Mouse (Mus musculus) CH12.LX (cell line): ENCODE measurements around the gene Syne1. TPM values are rescaled to one million over a fixed set of nuclear protein-coding genes. Genes with fewer than 3 reads are reported as not detected.

Source experiments
- DNase-seq: peaks from one replicate; pipeline ENCODE4 v3.0.0-alpha.2; 2013; ENCODE audit errors: extremely low read depth
- H3K27ac ChIP-seq: 2 replicates; pipeline ENCODE4 v1.5.1; 2012; ENCODE audit warnings: low read depth, mild to moderate bottlenecking, control low read depth, moderate library complexity; ENCODE audit not compliant: insufficient read depth
- H3K27me3 ChIP-seq: replicated peaks from 2 replicates; pipeline ENCODE3; 2012; ENCODE audit warnings: inconsistent platforms
- H3K36me3 ChIP-seq, 2 experiments: replicated peaks in 1 of 2; 2 replicates each; pipeline versions ENCODE3 to v1.6.1; 2012; ENCODE audit warnings: inconsistent platforms in 1 of 2, low read length in 1 of 2, mild to moderate bottlenecking in 1 of 2, mixed read lengths in 1 of 2, moderate library complexity in 1 of 2; ENCODE audit not compliant: control insufficient read depth in 1 of 2, insufficient read depth in 1 of 2
- H3K4me1 ChIP-seq, 2 experiments: 2 replicates each; pipeline ENCODE4 v1.6.1; 2012; ENCODE audit warnings: inconsistent platforms in 1 of 2, moderate library complexity in 1 of 2; ENCODE audit not compliant: insufficient read depth in 2 of 2, control insufficient read depth in 1 of 2
- H3K4me2 ChIP-seq: 2 replicates; pipeline ENCODE4 v1.6.1; 2012; ENCODE audit warnings: low read depth, mild to moderate bottlenecking, control low read depth; ENCODE audit not compliant: poor library complexity, insufficient read depth, severe bottlenecking
- H3K4me3 ChIP-seq, 3 experiments: fragments of 150-350 bp in 1 of 3; sonication (generic) in 1 of 3; replicated peaks in 1 of 3; 2 replicates each; pipeline versions ENCODE3 to v1.5.1; 2011 to 2012; ENCODE audit warnings: low read depth in 2 of 3, low read length in 2 of 3, mild to moderate bottlenecking in 2 of 3, moderate library complexity in 2 of 3, control low read depth in 1 of 3, improper control_type of control experiment in 1 of 3, inconsistent platforms in 1 of 3, mixed read lengths in 1 of 3; ENCODE audit not compliant: poor library complexity in 1 of 3
- H3K79me2 ChIP-seq: replicated peaks from 2 replicates; pipeline ENCODE4 v1.6.1; 2012; ENCODE audit warnings: mild to moderate bottlenecking, moderate library complexity; ENCODE audit not compliant: control insufficient read depth, poor library complexity, insufficient read depth, severe bottlenecking; ENCODE audit errors: extremely low read depth
- H3K9ac ChIP-seq: 2 replicates; pipeline ENCODE4 v1.6.1; 2012; ENCODE audit warnings: low read depth, mild to moderate bottlenecking, control low read depth, moderate library complexity; ENCODE audit not compliant: insufficient read depth
- H3K9me3 ChIP-seq: replicated peaks from 2 replicates; pipeline ENCODE3; 2012; ENCODE audit warnings: low read length, inconsistent platforms, mixed read lengths
- CHD2 ChIP-seq: IDR thresholded peaks from 2 replicates; pipeline ENCODE4 v1.6.1; 2011; ENCODE audit warnings: low read length, improper control_type of control experiment
- EP300 ChIP-seq: IDR thresholded peaks from 2 replicates; pipeline ENCODE4 v1.6.1; 2011; ENCODE audit warnings: low read length, improper control_type of control experiment
- GABPA ChIP-seq: IDR thresholded peaks from 2 replicates; pipeline ENCODE4 v1.6.1; 2012; ENCODE audit warnings: low read depth, low read length, improper control_type of control experiment, inconsistent platforms; ENCODE audit not compliant: insufficient replicate concordance
- IRF4 ChIP-seq: IDR thresholded peaks from 2 replicates; pipeline ENCODE4 v1.6.1; 2014; ENCODE audit warnings: low read depth, mild to moderate bottlenecking, inconsistent platforms, low read length, improper control_type of control experiment
- JUN ChIP-seq: IDR thresholded peaks from 2 replicates; pipeline ENCODE4 v1.6.1; 2011; ENCODE audit warnings: low read depth, mild to moderate bottlenecking, low read length, improper control_type of control experiment, moderate library complexity; ENCODE audit not compliant: insufficient read depth
- JUND ChIP-seq: conservative IDR thresholded peaks from 2 replicates; pipeline ENCODE4 v1.6.1; 2011; ENCODE audit warnings: low read depth, low read length, improper control_type of control experiment
- KAT2A ChIP-seq: IDR thresholded peaks from 2 replicates; pipeline ENCODE4 v1.6.1; 2012; ENCODE audit warnings: low read length, improper control_type of control experiment, inconsistent platforms; ENCODE audit not compliant: insufficient replicate concordance
- MAFK ChIP-seq: IDR thresholded peaks from 2 replicates; pipeline ENCODE4 v1.6.1; 2011; ENCODE audit warnings: low read length, improper control_type of control experiment; ENCODE audit not compliant: insufficient replicate concordance
- MAX ChIP-seq: IDR thresholded peaks from 2 replicates; pipeline ENCODE4 v1.6.1; 2011; ENCODE audit warnings: low read length, improper control_type of control experiment
- MEF2A ChIP-seq: IDR thresholded peaks from 2 replicates; pipeline ENCODE4 v1.6.1; 2014; ENCODE audit warnings: low read depth, mild to moderate bottlenecking, inconsistent platforms, low read length, improper control_type of control experiment, borderline replicate concordance
- MYC ChIP-seq: IDR thresholded peaks from 2 replicates; pipeline ENCODE4 v1.6.1; 2011; ENCODE audit warnings: low read depth, mild to moderate bottlenecking, improper control_type of control experiment, low read length
- PAX5 ChIP-seq: IDR thresholded peaks from 2 replicates; pipeline ENCODE4 v1.6.1; 2012; ENCODE audit warnings: low read length, inconsistent platforms, mixed read lengths
- POLR2A ChIP-seq: IDR thresholded peaks from 2 replicates; pipeline ENCODE4 v1.6.1; 2011; ENCODE audit warnings: low read depth, mild to moderate bottlenecking, improper control_type of control experiment, low read length
- POLR2AphosphoS2 ChIP-seq: IDR thresholded peaks from 2 replicates; pipeline ENCODE4 v1.6.1; 2011; ENCODE audit warnings: low read depth, low read length, improper control_type of control experiment
- RAD21 ChIP-seq: IDR thresholded peaks from 2 replicates; pipeline ENCODE4 v1.6.1; 2011; ENCODE audit warnings: low read depth, mild to moderate bottlenecking, low read length, improper control_type of control experiment, moderate library complexity
- SMC3 ChIP-seq: IDR thresholded peaks from 2 replicates; pipeline ENCODE4 v1.6.1; 2011; ENCODE audit warnings: low read depth, low read length, improper control_type of control experiment
- TBP ChIP-seq: conservative IDR thresholded peaks from 2 replicates; pipeline ENCODE4 v1.6.1; 2011; ENCODE audit warnings: low read depth, low read length, improper control_type of control experiment
- USF1 ChIP-seq: IDR thresholded peaks from 2 replicates; pipeline ENCODE4 v1.6.1; 2014; ENCODE audit warnings: low read depth, mild to moderate bottlenecking, inconsistent platforms, low read length, improper control_type of control experiment
- USF2 ChIP-seq: conservative IDR thresholded peaks from 2 replicates; pipeline ENCODE4 v1.6.1; 2011; ENCODE audit warnings: low read depth, low read length, improper control_type of control experiment
- dilution Hi-C: fragments of 300-500 bp; cut with MboI; formaldehyde crosslinking; loops from 2 replicates; pipeline ENCODE4 v1.14.3; 2020; ENCODE audit warnings: low sequenced_read_pairs; ENCODE audit not compliant: extremely low pct_unique_long_range_greater_than_20kb, extremely low pct_ligation_motif_present
- in situ Hi-C: fragments of 300-500 bp; cut with MboI; formaldehyde crosslinking; loops from 3 replicates; pipeline ENCODE4 v1.14.3; 2019; ENCODE audit warnings: low sequenced_read_pairs, low pct_ligation_motif_present, low pct_unique_long_range_greater_than_20kb, mixed read lengths
- polyA plus RNA-seq: library from polyadenylated mRNA; unstranded; fragments of >175 nt; gene quantifications from 2 replicates; pipeline ENCODE4 v1.2.1, GENCODE M21; 2012; ENCODE audit warnings: low read depth; ENCODE audit not compliant: insufficient read length
- total RNA-seq, 2 experiments: library from RNA; depleted of rRNA; stranded (reverse); fragments of 300-350 nt in 1 of 2; fragments of >200 nt in 1 of 2; gene quantifications; 2 replicates each; pipeline ENCODE4 v1.2.3; 2012 to 2014

Gene Syne1
- total and polyA plus RNA-seq, 3 experiments: 3.1 to 7.6 (median 3.6) TPM

- peak; percentile 4 for DNase-seq
- TF ChIP-seq RAD21: no peak
- no peak for TF ChIP-seq USF2
- TF ChIP-seq USF1: no peak
- no peak for TF ChIP-seq EP300
- no peak for TF ChIP-seq MYC
- TF ChIP-seq MAX: no peak
- no peak for TF ChIP-seq GABPA
- TF ChIP-seq TBP: no peak
- no peak for TF ChIP-seq CHD2
- no peak for TF ChIP-seq MAFK
- no peak overlapping the region for H3K4me3 ChIP-seq
- H3K36me3 ChIP-seq: no peaks in the 10 kb centered on the region
- peaks cover 0 to 3% of the 10 kb centered on the region in 2 experiments; a peak in 1 of 4 replicates for H3K4me1 ChIP-seq
- H3K9ac ChIP-seq: no peak overlapping the region
- no peak overlapping the region for H3K4me2 ChIP-seq
- no peaks in the 10 kb centered on the region for H3K27me3 ChIP-seq
- no peaks in the 10 kb centered on the region for H3K9me3 ChIP-seq
- H3K79me2 ChIP-seq: no peaks in the 10 kb centered on the region
- no peak overlapping the region for H3K27ac ChIP-seq
- in situ Hi-C loops: no loop called here
- dilution Hi-C loops: no loop called here
These were observed 262.3 kb downstream of the Syne1 start for GRCm38 (mm10) chr10:5288716-5289574.

- no peak for DNase-seq
- Histone ChIP-seq H3K4me2 (no peak overlapping the region), H3K9ac (no peak overlapping the region), H3K27me3 (no peaks in the 10 kb centered on the region), H3K9me3 (no peaks in the 10 kb centered on the region), H3K27ac (no peak overlapping the region), H3K79me2 (no peaks in the 10 kb centered on the region), H3K4me1 (peaks cover 0 to 3% of the 10 kb centered on the region in 2 experiments; a peak in 1 of 4 replicates), H3K4me3 (no peak overlapping the region), H3K36me3 (no peaks in the 10 kb centered on the region)
- TF ChIP-seq PAX5 (no peak), USF2 (no peak), IRF4 (no peak), MEF2A (no peak), RAD21 (no peak)
- dilution Hi-C loops (no loop called here), in situ Hi-C loops (no loop called here)
These were observed 263.0 kb downstream of the Syne1 start for GRCm38 (mm10) chr10:5288262-5288661.

GRCm38 (mm10) chr10:5275769-5276168 lies 275.5 kb downstream of the Syne1 start:
- in situ Hi-C loops (no loop called here), dilution Hi-C loops (no loop called here)

More at GRCm38 (mm10) chr10:5275769-5276168, 275.5 kb downstream of the Syne1 start:
- H3K9ac ChIP-seq: no peak overlapping the region
- no peak overlapping the region for H3K4me2 ChIP-seq
- H3K4me1 ChIP-seq: peaks cover 0 to 12% of the 10 kb centered on the region in 2 experiments; a peak in 2 of 4 replicates
- DNase-seq: no peak
- no peak overlapping the region for H3K27ac ChIP-seq
- H3K27me3 ChIP-seq: no peaks in the 10 kb centered on the region
- H3K79me2 ChIP-seq: no peaks in the 10 kb centered on the region
- no peaks in the 10 kb centered on the region for H3K9me3 ChIP-seq
- no peaks in the 10 kb centered on the region for H3K36me3 ChIP-seq
- no peak overlapping the region for H3K4me3 ChIP-seq
- TF ChIP-seq USF1 (no peak), JUN (no peak), KAT2A (no peak), SMC3 (no peak), POLR2AphosphoS2 (no peak), JUND (no peak), CHD2 (no peak), POLR2A (no peak), IRF4 (no peak)
